Mouse (Mus musculus) liver, adult 2 months (tissue): ENCODE results near the gene Ppp1r9a.

ENCODE experiments used
- CTCF ChIP-seq: fragments of 200-500 bp; IDR thresholded peaks from 2 replicates; pipeline ENCODE4 v1.5.1; 2011; ENCODE audit warnings: low read depth, low read length, control low read depth
- POLR2A ChIP-seq: fragments of 200-500 bp; IDR thresholded peaks from 2 replicates; pipeline ENCODE4 v1.6.1; 2011; ENCODE audit warnings: low read length, control low read depth; ENCODE audit not compliant: insufficient read depth; ENCODE audit errors: extremely low read depth

- TF ChIP-seq CTCF, result no peak
- TF ChIP-seq POLR2A, result no peak
Measured at GRCm38 (mm10) chr6:5180645-5181044, 277.9 kb downstream of the Ppp1r9a start.
